Mouse (Mus musculus): ENCODE measurements around the gene Rdh19. TPM values are rescaled to one million over a fixed set of nuclear protein-coding genes. Genes with fewer than 3 reads are reported as not detected.
"Not testable (repeated sequence)": the region's sequence is repeated elsewhere in the genome, so short reads cannot be mapped to it uniquely, and the experiment has no call there.

Rdh19 gene
- total RNA-seq (2021), result not detected
- long read RNA-seq, experiment 1, result 0 reads
- long read RNA-seq, experiment 2, result 0 reads

DNA sequence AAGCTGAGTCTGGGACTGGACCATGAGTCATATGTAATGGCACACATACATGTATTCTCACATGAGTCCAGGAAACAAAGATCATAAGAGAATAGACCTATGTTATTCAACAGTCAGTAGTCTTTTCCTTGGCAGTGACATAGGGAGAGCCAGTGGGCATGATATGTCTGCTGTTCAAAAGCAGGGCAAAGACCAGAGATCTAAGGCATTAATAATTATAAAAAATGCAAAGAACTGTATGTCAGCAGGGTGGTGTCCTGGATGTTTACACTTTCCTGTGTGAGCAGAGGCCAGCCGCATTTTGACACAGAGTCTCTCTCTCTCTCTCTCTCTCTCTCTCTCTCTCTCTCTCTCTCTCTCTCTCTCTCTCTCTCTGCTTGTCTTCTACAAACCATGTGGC, at the start of gene Rdh19:
Gene Rdh19, plus strand, starts transcription at position 301 of the 400 bp plus-strand sequence.
- intact Hi-C loops (cut with DNase I; ENCODE audit: low total_unique reads), result no loop called here
- no peak for DNase-seq

GRCm38 (mm10) chr10:127800891-127801290, 48.8 kb upstream of the Rdh19 start, which contains the start of gene Rdh16:
TSS of gene Rdh16 (plus strand) at chr10:127801152.
- DNase-seq, result no peak
- intact Hi-C loops (cut with DNase I; ENCODE audit: low total_unique reads), result no loop called here

DNA sequence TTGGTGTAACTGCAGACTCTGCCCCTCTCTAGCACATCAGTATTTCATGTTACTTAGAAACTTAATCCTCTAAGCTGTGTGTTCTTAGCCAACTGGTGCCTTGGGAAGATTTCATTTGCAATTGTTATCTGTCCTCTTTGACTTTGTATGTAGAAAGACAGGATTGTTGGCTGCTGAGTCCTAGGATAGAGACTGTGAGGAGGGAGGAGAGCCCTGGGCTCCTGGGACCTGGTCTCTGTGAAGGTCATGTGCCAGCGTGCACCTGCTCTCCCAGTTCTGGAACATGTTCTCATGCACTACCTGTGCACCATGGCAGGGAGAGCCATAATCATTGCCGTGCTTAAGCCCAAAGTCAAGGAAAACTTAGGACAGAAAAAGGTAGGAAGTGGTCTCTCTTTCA, 48.1 kb upstream of the Rdh19 start:
- intact Hi-C loops (cut with DNase I; ENCODE audit: low total_unique reads), result no loop called here
- DNase-seq, result no peak

- intact Hi-C loops (cut with DNase I; ENCODE audit: low total_unique reads), result no loop called here
These were observed 47.5 kb upstream of the Rdh19 start for GRCm38 (mm10) chr10:127802236-127802635.

DNA sequence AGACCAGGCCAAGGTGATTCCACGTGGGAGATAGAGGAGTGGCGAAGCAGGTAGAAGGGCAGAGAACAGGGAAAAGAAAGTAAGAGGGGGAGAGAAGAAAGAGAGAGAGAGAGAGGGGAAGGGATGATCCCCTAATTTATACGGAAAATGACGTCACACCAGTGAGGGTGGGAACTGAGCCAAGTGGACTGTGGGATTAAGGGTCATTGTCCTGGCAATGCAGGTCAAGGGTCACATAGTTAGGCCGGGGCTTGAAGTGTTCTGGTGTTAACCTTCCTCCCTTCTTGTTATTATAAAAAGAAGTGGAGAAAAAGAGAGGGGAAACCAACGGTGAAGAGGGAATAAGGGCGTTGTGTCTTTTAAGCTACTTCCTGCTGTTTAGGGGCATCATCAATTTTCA, 45.3 kb upstream of the Rdh19 start:
- DNase-seq, result no peak
- intact Hi-C loops (cut with DNase I; ENCODE audit: low total_unique reads), result no loop called here

More at GRCm38 (mm10) chr10:127802236-127802635, 47.5 kb upstream of the Rdh19 start:
- no peak for DNase-seq

DNA sequence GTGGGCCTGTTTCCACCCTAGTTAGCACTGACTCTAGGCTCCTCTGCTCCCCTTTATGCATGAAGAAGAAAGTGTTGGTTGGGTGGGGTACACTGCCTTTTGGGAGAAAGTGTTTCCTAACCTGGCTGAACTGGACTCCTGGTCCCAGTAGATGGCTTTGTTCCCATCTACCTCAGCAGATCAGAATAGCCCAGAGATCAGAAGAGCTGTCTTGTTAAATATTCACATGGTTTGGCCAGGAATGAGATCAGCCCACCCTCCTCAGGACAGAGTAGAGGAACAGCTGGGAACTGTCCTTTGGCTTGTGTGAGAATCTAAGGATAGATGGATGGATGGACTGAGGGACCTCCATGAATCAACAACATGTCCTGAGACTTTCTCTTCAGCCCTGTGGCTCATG, 33.8 kb upstream of the Rdh19 start:
- intact Hi-C loops (cut with DNase I; ENCODE audit: low total_unique reads), result no loop called here
- no peak for DNase-seq

DNA sequence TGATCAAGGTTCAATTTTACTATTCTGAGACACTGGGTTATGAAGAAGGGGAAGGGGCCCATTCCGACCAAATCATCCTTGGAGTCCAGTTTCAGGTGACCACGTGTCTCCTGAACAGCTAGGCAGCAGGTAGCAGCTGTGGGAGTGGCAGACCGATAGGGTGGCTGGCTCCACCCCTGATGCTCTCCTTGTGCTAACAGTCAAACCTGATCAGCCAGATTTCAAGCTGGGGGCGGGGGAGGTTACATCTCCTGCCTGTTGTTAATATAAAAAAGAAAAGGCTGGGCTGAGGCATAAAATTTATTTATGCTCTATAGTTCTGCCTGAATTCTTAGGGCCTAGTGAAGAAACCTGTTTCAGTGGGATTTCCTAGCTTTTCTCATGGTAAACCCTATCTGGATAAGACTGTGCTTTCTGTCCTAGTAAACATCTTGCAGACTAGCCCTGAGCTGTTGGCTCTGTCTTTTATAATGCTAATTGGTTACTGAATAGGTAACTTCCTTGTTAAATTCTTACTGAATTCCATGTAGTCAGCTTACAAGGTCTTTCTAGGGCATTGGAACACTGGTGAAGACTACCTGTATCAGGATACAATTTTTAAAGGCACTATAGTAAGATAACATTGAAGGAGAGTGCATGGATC, 32.3 kb upstream of the Rdh19 start:
- DNase-seq; intact Hi-C loops (cut with DNase I; ENCODE audit: low total_unique reads): not testable (repeated sequence)

GRCm38 (mm10) chr10:127821806-127822205, 27.9 kb upstream of the Rdh19 start:
- intact Hi-C loops (cut with DNase I; ENCODE audit: low total_unique reads); DNase-seq: not testable (repeated sequence)

DNA sequence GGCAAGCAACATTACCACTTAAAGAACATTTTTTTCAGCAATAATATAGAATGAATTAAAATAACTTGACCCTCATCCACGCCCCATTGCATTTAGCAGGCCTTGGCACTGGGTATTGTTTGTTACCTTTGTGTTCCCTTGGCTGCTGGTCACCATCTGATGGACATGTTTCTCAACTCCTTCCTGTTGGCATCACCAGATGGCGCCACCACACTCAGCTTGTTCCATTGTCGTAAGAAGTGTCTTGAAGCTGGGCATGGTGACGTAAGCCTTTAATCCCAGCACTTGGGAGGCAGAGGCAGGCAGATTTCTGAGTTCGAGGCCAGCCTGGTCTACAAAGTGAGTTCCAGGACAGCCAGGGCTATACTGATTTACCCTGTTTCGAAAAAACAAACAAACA, 24.3 kb upstream of the Rdh19 start:
- no peak for DNase-seq
- intact Hi-C loops (cut with DNase I; ENCODE audit: low total_unique reads), result no loop called here

- intact Hi-C loops (cut with DNase I; ENCODE audit: low total_unique reads), result no loop called here
- no peak for DNase-seq
These were observed 20.6 kb upstream of the Rdh19 start for GRCm38 (mm10) chr10:127829121-127829520.

GRCm38 (mm10) chr10:127834186-127834585, 15.5 kb upstream of the Rdh19 start:
- DNase-seq; intact Hi-C loops (cut with DNase I; ENCODE audit: low total_unique reads): not testable (repeated sequence)

- intact Hi-C loops (cut with DNase I; ENCODE audit: low total_unique reads), result no loop called here
- DNase-seq, result no peak
These were observed 14.4 kb upstream of the Rdh19 start for GRCm38 (mm10) chr10:127835292-127835691.

DNA sequence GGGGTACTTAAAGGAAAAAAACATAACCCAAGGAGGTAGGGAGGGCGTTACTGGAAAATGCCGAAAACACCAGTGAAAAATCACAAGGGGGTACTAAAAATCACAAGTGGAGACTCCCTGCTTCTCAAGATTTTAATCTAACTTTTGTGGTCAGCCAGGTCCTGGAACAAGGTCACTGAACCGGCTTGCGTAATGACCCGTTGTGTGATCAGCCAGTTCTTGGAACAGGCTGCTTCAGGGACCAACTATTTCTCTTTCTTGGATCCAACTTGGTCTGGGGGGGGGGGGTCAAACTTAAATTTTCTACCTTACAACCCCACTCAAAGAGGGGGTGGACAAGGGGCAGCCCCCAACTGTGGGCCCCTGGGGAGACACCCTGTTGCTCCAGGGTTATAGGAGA, 11.9 kb upstream of the Rdh19 start:
- DNase-seq; intact Hi-C loops (cut with DNase I; ENCODE audit: low total_unique reads): not testable (repeated sequence)

GRCm38 (mm10) chr10:127838539-127838938, 11.2 kb upstream of the Rdh19 start:
- intact Hi-C loops (cut with DNase I; ENCODE audit: low total_unique reads), result no loop called here
- no peak for DNase-seq

GRCm38 (mm10) chr10:127840776-127841175, 9.0 kb upstream of the Rdh19 start:
- no peak for DNase-seq
- intact Hi-C loops (cut with DNase I; ENCODE audit: low total_unique reads), result no loop called here

DNA sequence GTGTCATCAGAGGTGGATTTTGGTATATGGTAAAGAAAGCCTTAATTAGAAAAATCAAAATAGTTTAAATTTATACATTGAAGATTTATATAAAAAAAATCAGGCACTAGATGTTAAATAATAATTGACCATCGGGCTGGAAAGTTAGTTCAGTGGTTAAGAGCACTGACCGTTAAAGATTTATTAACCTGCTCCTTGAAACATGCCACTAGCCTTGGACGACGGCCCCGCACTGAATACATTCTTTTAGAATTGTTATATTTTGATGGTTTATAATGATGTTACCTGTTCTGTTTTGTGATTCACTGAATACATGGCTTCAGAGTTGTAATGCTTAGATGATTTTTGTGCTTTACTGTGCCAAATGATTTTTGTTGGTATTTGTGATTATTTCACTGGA, 3.8 kb upstream of the Rdh19 start:
- intact Hi-C loops (cut with DNase I; ENCODE audit: low total_unique reads); DNase-seq: not testable (repeated sequence)

DNA sequence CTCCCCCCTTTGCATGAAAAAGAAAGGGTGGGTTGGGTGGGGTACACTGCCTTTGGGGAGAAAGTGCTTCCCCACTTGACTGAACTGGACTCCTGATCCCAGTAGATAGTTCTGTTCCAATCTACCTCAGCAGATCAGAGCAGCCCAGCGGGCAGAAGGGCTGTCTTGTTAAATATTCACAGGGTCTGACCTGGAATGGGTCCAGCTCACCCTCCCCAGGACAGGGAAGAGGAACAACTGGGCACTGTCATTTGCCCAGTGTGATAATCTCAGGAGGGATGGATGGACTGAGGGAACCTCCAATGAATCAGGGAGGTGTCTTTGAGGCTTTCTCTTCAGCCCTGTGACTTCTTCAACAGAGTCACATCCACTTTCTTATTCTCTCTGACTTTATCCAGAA, 1.6 kb upstream of the Rdh19 start:
- intact Hi-C loops (cut with DNase I; ENCODE audit: low total_unique reads), result no loop called here

GRCm38 (mm10) chr10:127856376-127856775, 6.6 kb downstream of the Rdh19 start:
- DNase-seq, result no peak
- intact Hi-C loops (cut with DNase I; ENCODE audit: low total_unique reads), result no loop called here

More for the DNA sequence above, 1.6 kb upstream of the Rdh19 start:
- no peak for DNase-seq

DNA sequence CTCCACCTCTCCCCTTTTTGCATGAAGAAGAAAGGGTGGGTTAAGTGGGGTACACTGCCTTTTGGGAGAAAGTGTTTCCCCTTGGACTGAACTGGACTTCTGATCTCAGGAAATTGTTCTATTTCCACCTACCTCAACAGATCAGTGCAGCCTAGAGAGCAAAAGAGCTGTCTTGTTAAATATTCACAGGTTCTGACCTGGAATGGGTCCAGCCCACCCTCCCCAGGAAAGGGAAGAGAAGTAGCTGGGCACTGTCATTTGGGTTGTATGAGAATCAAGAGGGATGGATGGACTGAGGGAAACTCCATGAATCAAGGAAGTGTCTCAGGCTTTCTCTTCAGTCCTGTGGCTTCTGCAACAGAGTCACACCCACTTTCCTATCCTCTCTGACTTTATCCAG, 15.2 kb downstream of the Rdh19 start:
- intact Hi-C loops (cut with DNase I; ENCODE audit: low total_unique reads), result no loop called here
- DNase-seq, result no peak

DNA sequence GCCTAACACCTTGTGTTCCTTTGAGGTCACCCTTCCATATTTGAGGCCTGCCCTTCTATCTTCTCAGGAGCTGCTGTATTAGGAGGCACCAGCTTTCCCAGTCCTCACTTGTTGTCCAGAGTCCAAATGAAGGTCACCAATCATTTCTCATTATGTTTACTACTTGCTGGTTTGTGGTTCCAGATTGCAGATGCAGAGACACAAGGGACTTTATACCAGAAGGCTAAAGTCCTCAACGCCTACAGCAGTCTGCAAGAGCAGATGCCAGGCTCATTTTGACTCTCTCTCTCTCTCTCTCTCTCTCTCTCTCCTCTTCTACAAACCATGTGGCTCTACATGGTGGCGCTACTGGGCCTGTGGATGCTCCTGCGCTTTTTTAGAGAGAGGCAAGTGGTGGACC, 16.5 kb downstream of the Rdh19 start, which contains the start of gene Rdh16f2:
Gene Rdh16f2, plus strand, starts transcription at position 243 of the 400 bp plus-strand sequence.
- DNase-seq, result no peak
- intact Hi-C loops (cut with DNase I; ENCODE audit: low total_unique reads), result no loop called here

- intact Hi-C loops (cut with DNase I; ENCODE audit: low total_unique reads), result no loop called here
- no peak for DNase-seq
These were observed 22.8 kb downstream of the Rdh19 start for GRCm38 (mm10) chr10:127872484-127872883.

DNA sequence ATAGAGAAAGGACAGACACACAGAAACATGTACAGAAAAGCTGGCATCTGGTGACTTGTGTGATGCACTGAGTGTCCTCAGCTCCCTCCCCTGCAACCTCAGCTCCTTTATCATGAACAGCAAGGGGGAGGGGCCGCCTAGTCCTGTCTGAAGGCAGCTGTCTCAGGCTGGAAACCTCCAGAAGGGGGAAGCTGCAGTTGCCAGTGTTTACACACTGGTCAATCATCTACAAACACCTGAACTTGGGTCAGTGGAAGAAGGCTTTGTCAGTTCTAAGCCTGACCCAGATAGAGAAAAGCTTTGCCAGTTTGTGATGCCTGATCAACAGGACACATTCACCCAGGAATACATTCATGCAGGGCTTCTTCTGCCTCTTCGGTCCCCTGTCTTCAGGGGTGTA, 28.0 kb downstream of the Rdh19 start:
- no peak for DNase-seq
- intact Hi-C loops (cut with DNase I; ENCODE audit: low total_unique reads), result no loop called here
